Mouse (Mus musculus) small intestine, adult 2 months (tissue): Measurements from ENCODE around the gene Naa20.

Source experiments
- CTCF ChIP-seq: fragments of 200-500 bp; IDR thresholded peaks from 2 replicates; pipeline ENCODE4 v1.5.1; 2012; ENCODE audit warnings: low read depth, mild to moderate bottlenecking, control low read depth, inconsistent platforms, low read length, moderate library complexity, mixed read lengths; ENCODE audit not compliant: insufficient replicate concordance, insufficient read length; ENCODE audit errors: extremely low read depth
- POLR2A ChIP-seq: fragments of 200-500 bp; IDR thresholded peaks from 2 replicates; pipeline ENCODE4 v1.6.1; 2012; ENCODE audit warnings: low read depth, mild to moderate bottlenecking, control low read depth, inconsistent platforms, low read length, moderate library complexity

DNA sequence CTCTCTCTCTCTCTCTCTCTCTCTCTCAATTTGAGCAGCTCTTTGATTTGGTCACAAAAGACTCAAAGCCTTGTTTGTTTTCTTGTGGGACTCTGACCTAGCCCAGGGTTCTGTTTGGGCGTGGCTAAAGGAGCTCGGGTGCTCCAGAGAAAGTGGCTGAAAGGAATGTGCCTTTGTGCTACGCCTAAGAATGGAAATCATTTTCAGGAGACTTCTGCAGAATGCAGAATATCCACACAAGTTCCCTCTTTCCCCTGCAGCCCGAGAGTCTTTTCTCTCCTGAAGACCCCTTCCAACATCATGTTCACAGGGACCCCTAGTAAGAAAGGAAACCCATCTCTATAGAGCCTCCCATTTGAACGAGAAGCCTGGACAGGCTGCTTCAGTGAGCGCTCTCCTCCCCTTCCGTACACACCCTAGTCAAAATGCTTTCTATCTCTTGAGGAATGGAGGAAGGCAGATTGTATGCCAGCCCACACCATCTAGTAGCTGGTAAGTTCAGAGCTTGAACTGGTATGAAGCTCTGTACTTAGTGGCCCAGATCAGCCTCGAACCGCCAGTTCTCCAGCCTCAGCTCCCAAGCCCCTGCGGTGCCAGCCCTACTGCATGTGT is 39.6 kb upstream of the Naa20 start:
- TF ChIP-seq POLR2A (no peak), CTCF (no peak)
